Mouse (Mus musculus): ENCODE data around the gene Spi1.
"Not testable (repeated sequence)": the region's sequence is repeated elsewhere in the genome, so short reads cannot be mapped to it uniquely, and the experiment has no call there.

Spi1 gene

DNA sequence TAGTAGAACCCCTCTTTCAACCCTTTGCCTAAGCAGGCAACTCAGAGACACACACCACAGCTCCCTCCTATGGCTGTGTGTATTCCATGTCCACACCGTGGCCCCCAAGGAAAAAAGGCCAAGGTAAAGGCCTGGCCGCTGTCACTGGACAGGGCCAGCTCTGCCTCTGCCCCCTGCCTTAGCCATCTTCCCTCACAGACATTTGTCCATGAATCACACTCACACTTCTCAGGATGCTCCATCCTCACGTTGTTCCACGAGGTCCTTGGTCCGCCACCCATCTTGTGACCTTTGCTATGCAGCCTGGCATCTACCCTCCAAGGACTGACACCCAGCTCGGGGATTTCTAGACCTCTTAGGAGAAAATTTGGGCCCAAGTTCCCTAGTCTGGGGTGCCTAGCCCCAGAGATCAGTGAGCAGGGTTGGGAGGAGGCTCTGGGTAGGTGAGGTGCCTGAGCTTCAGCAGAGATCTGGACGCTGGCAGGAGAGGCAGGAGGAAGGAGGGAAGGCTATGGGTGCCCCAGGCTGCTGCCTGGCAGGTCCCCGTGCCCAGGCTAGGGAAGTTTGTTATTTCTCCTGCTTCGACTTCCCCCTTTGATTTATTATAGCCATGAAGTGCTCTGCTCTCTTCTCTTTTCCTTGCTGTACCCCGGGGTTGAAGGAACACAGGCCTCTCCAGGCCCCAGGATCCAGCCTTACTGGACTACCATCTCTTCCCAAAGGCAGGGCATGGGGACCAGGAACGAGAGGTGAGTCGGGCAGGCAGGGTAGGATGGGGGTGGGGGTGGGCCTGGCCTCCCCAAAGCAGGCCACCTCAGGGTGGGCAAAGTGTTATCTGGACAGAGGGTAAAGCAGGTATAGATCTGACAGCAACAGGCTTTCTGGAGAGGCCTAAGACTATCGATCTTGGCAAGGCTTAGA is at the start of gene Spi1:
Gene Spi1, plus strand, starts transcription at position 616 of the 921 bp plus-strand sequence.
- no peak for DNase-seq (ENCODE audit: low spot score in 2 of 2)

GRCm38 (mm10) chr2:91033000-91033399 is 49.2 kb upstream of the Spi1 start:
- no peak for DNase-seq (ENCODE audit: low spot score in 2 of 2)

GRCm38 (mm10) chr2:91035385-91035784 is 46.8 kb upstream of the Spi1 start, which contains the start of gene Rapsn:
Gene Rapsn (plus strand): TSS chr2:91035620.
- DNase-seq (ENCODE audit: low spot score in 2 of 2): no peak

- no peak for DNase-seq (ENCODE audit: low spot score in 2 of 2)
Observed at GRCm38 (mm10) chr2:91041786-91042185, 40.4 kb upstream of the Spi1 start.

GRCm38 (mm10) chr2:91042651-91043398 is 39.4 kb upstream of the Spi1 start:
- no peak for DNase-seq (ENCODE audit: low spot score in 2 of 2)

- no peak for DNase-seq (ENCODE audit: low spot score in 2 of 2)
Observed at GRCm38 (mm10) chr2:91044727-91045126, 37.5 kb upstream of the Spi1 start.

- DNase-seq (ENCODE audit: low spot score in 2 of 2): not testable (repeated sequence)
Observed at GRCm38 (mm10) chr2:91045805-91046204, 36.4 kb upstream of the Spi1 start.

DNA sequence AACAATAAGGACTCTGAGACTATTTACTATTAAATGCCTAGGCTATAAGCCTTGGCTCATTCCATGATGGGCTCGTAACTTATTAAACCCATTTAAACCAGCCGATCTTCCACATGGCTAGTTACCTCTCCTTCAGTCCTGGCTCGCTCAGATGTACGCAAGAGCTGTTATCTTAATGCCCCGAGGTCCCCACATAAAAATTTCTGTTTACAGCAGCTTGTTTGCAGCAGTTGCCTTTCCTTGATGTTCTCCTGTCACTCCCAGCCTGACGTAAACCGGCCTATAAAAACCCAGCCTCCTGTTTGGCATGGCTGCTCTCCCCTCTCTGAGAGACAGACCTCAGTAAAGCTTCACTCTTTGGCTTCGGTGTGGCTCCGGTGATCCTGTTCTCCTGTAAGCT is 34.8 kb upstream of the Spi1 start:
- no peak for DNase-seq (ENCODE audit: low spot score in 2 of 2)

- DNase-seq (ENCODE audit: low spot score in 2 of 2): no peak
Observed at GRCm38 (mm10) chr2:91051917-91052316, 30.3 kb upstream of the Spi1 start.

DNA sequence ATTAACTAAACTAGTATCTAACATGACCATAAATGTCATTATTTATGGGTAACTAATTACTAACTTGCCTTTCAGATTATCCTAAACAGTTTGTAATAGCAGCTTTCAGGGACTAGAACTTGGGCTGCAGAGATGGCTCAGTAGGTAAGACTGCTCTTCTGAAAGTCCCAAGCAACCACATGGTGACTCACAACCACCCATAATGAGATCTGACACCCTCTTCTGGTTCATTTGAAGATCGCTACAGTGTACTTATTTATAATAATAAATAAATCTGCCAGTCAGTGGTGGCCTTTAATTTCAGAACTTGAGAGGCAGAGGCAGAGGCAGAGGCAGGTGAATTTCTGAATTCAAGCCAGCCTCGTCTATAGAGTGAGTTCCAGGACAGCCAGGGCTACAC is 29.4 kb upstream of the Spi1 start:
- DNase-seq (ENCODE audit: low spot score in 2 of 2): no peak

DNA sequence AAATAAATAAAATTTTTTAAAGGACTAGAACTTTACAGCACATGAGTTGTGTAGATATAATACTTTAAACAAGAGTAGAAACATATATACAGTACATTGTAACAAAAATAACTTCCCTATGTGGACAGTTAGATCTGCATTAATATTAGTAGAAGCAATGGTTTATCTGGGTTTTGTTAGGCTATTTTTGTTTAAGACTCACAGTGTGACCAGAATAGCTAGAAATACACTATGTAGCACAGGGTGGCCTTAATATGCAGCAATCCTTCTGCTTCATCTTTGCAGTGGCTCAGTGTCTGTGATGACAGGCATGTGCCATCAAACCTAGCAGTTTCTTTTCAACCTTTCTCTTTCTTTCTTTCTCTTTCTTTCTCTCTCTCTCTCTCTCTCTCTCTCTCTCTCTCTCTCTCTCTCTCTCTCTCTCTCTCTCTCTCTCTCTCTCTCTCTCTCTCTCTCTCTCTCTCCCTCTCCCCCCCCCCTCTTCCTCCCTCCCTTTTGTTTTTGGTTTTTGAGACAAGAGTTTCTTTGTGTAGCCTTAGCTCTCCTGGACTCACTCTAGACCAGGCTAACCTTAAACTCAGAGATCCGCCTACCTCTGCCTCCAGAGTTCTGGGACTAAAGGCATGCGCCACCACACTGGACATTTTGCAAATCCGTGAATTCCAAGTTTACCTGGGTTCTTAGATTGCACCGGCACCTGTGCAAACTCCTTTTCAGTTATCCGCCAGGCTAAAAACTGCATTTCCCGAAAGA is 28.8 kb upstream of the Spi1 start:
- DNase-seq (ENCODE audit: low spot score in 2 of 2): no peak

GRCm38 (mm10) chr2:91053934-91054382 is 28.2 kb upstream of the Spi1 start, which contains the start of gene Psmc3:
Gene Psmc3 (plus strand): TSS chr2:91054009.
- DNase-seq (ENCODE audit: low spot score in 2 of 2): peak; percentile 94 to 95

DNA sequence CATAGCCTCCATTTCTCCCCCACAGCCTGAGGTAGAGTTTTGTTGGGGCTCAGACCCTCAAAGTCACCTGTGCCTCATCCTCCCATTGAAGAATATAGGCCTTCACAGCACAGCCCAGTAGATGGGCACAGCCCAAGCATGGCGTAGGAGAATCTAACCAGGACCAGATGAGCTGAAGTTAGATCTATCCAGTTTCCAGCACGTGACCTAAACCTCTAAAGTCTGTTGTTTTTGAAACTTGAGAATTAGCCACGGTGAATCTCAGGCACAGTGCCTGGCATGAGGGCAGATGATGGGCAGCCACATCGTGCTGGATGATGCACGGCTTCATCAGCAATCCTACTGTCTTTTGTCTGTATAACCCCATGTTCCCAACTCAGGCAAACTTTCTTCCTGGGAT is 23.8 kb upstream of the Spi1 start:
- no peak for DNase-seq (ENCODE audit: low spot score in 2 of 2)

DNA sequence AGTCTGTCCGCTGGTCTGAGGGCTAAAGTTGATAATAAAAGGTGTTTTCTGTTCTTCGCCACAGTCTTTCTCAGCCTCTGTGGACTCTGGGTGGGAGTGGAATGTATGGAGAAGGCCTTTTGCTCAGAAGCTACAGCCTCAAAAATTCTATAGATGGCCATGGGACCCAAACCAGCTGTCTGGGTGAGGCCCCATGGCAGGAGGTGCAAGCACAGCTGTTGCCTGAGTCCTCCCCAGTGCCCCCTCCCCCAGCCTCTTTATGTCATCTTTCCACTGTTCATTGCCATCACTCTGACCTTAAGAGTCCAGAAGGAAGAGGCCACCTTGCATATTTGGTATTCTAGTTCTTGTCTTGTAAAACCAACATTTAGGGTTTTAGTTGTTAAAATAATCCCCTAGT is 22.8 kb upstream of the Spi1 start:
- DNase-seq (ENCODE audit: low spot score in 2 of 2): no peak

DNA sequence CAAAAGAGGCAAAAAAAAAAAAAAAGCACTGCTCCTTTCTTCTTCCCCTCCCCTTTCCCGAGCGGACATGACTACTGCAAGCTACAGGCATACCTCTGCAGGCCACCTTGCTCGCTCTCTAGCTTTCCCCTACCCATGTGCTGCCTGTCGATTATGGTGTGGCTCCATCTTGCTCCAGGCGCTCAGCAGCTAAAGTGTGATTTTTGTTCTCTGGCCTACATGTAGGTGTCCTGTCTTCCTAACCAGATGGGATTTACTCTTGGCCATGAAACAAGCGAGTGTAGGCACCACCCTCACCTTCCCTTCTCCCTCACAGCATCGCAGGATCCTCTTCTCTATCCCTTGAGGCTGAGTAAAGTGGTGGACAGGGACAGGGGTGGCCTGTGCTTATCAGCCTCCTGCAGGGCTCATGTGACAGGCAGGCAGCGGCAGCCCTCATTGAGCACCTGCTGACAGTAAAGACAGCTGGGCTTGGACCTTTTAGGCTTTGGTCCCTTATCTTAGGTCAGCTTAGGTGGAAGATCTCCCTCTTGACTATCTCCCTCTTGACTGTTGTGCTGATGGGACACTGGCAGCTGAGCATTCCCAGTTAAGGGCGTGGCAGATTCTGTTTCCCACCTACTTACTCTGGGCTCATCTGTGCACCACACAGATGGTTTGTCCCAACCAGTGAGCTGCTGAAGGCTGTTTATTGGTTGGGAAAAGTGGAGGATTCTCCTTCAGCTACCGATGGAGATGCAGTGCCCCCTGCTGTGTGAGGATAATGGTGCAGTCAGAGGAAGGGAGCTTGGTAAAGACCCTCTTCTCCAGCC is 21.4 kb upstream of the Spi1 start:
- DNase-seq (ENCODE audit: low spot score in 2 of 2): peak; percentile 62 to 68

DNA sequence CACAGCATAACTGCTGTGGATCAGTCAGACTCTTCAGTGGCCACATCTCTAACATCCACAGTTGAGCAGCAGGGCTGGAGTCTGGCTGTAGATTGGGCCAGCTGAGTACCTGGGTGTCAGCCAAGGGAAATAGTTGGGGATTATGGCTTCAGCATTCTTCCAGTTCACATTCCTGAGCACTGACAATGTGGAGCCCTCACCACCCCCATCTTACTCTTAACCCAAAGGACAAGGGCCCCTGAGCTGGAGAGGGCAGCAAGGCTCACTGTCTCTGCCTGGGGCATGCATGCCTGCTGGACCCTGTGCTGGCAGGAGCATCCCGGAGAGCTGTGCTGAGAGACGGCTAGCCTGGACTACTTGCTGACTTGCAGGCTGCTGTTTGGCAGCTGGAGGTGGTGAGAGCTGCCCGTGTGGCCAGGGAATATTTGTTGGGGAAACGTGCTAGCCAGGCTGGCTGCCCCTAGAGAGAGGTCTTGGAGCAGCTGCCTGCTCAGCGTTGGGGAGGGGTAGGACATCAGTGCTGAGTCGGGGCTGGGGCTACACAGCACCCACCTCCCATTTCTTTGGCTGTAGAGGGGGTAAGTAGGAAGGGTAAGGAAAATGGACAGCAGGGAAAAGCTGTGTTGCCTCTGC is 20.2 kb upstream of the Spi1 start:
- DNase-seq (ENCODE audit: low spot score in 2 of 2): no peak

DNA sequence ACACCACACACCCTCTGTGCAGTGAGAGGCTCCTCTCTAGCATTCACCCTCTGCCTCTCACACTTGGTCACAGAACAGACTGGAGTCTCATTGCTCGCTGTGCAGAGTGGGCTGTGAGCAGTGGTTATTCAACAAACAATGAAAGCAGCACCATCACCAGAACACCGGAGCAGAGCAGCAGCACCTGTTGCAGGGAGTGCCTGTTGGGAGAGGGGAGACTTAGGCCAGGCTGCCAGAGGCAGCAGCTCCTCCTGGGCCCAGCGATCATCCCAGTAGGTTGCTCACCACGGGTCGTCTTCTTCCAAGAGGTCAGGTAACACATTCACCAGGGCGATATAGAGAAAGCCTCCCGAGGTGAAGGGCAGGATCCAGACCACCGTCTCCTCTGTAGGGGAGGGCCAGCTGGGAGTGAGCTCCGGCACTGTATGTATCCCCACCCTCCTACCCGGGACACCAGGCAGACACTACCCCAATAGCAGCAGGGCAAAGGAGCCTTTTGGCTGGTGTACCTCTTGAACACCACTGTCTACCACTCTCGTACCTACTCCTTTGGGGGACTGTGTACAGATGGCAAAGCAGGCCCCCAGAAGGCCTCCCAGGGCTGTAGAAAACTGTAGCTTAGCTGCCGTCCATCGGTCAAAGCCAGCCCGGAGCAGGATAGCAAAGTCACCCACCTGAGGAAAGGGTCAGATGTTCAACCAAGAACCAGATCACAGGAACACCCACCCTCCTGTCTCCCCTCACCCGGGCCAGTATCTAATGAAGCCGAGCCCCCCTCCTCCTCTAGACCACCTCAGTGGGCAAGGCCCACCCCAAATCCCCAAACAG is 19.2 kb upstream of the Spi1 start:
- no peak for DNase-seq (ENCODE audit: low spot score in 2 of 2)

DNA sequence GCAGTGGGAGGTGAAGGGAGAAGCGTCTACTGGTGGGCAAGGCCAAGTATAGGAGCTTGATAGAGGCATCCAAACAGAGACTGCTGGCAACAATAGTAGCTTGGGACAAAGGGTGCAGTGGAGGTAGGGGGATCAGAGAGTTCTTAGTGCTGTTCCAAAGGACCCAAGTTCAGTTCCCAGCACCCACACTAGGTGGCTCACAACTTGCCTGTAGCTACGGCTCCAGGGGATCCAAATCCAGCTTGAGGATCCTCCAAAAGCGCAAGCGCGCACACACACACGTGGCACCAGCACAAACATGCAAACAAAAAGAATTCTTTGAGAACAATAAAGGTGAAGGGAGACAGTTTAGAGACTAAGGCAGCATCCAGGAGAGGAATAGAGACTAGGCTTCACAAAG is 18.0 kb upstream of the Spi1 start:
- no peak for DNase-seq (ENCODE audit: low spot score in 2 of 2)

DNA sequence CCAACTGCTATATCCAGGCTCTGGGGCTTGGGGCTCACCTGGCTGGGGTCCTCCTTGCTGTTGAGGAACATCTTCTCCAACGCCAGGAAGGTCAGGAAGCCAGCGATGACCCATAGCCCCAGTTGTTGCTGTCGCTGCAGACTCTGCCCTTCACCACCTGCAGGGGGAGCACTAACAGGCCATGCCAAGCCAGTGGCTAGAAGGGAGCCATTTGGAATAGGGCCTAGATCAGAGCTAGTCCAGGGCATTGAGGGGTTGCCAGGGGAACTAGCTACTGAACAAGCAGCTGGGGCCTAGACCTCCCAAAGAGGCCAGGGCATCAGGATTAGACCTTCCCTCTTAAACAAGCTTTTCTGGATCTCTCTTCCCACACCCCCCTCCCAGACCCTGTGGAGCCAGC is 16.6 kb upstream of the Spi1 start:
- DNase-seq (ENCODE audit: low spot score in 2 of 2): no peak

DNA sequence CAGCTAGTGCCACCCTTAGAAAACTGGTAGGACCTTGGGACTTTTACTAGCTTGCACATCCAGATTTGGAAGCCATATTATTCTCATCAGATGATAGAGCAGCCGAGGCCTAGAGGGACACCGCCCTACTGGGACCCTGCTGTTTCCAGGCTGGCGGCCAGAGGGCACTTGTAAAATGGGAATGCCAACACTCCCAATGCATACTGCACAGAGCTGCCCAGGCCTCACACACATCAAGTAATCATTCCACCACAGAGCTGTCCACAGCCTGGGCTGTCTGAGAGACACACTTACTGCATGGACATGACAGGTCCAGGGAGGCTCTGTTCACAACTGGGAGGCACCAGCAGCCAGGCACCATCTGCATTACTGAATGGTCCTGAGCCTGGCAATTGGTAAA is 15.7 kb upstream of the Spi1 start:
- DNase-seq (ENCODE audit: low spot score in 2 of 2): no peak
